Mouse (Mus musculus): ENCODE measurements around the gene Traf7. TPM values are rescaled to one million over a fixed set of nuclear protein-coding genes. Genes with fewer than 3 reads are reported as not detected.
A peak's percentile ranks its signal among the peaks of the same experiment; 100 is the strongest.

The Traf7 gene
- total and polyA plus RNA-seq, 3 experiments: 109 to 176 (median 122) TPM

DNA sequence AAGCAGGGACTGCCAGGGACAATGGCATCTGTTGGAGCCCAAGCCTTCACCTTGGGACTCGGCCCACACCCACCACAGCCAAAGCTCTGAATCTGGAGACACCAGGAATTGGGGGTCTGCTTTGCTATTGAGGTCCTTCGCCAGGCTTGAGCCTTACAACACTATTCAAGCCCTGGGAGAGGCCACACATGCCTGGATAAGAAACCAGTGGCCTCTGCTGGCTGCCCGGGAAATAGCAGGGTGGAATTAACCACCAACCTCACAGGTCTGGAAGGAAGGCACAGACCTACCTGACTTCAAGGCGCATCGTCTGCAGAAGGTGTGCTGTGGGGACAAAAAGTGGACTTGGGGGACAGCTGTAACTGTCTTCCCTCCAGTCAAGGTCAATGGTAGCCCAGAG is 14.1 kb downstream of the Traf7 start:
- H3K4me3 ChIP-seq (replicated peaks in 1 of 3; ENCODE audit: low read depth in 2 of 3, low read length in 2 of 3, poor library complexity in 1 of 3): no peak overlapping the region
- in situ Hi-C loops (cut with MboI; ENCODE audit: low pct_ligation_motif_present, low pct_unique_long_range_greater_than_20kb, low sequenced_read_pairs) (no loop called here), dilution Hi-C loops (cut with MboI; ENCODE audit: extremely low pct_ligation_motif_present, extremely low pct_unique_long_range_greater_than_20kb, low sequenced_read_pairs) (no loop called here)
- H3K79me2 ChIP-seq (replicated peaks; ENCODE audit: control insufficient read depth, extremely low read depth, insufficient read depth, poor library complexity, severe bottlenecking): no peaks in the 10 kb centered on the region
- H3K36me3 ChIP-seq (replicated peaks in 1 of 2; ENCODE audit: control insufficient read depth in 1 of 2, insufficient read depth in 1 of 2, low read length in 1 of 2): peaks cover 90 to 98% of the 10 kb centered on the region in 2 experiments
- no peak overlapping the region for H3K27ac ChIP-seq (ENCODE audit: insufficient read depth, low read depth)
- H3K9me3 ChIP-seq (replicated peaks; ENCODE audit: low read length): no peaks in the 10 kb centered on the region
- H3K4me2 ChIP-seq (ENCODE audit: insufficient read depth, low read depth, poor library complexity, severe bottlenecking): no peak overlapping the region
- H3K4me1 ChIP-seq (ENCODE audit: control insufficient read depth in 1 of 2, insufficient read depth in 2 of 2): no peaks in the 10 kb centered on the region
- no peak overlapping the region for H3K9ac ChIP-seq (ENCODE audit: insufficient read depth, low read depth)
- TF ChIP-seq CTCF (conservative IDR thresholded peaks at IDR 0.05 in 1 of 2, IDR thresholded peaks at IDR 0.05 in 1 of 2; ENCODE audit: low read depth in 2 of 2, low read length in 2 of 2) (peak; percentile 21 to 58; a peak in 2 of 4 replicates), SMC3 (IDR thresholded peaks at IDR 0.05; ENCODE audit: low read depth, low read length) (peak; percentile 36), RAD21 (IDR thresholded peaks at IDR 0.05; ENCODE audit: low read depth, low read length) (peak; percentile 43), IRF4 (IDR thresholded peaks at IDR 0.05; ENCODE audit: low read depth, low read length) (no peak)
- no peaks in the 10 kb centered on the region for H3K27me3 ChIP-seq (replicated peaks)
- DNase-seq (ENCODE audit: extremely low read depth): peak; percentile 27

DNA sequence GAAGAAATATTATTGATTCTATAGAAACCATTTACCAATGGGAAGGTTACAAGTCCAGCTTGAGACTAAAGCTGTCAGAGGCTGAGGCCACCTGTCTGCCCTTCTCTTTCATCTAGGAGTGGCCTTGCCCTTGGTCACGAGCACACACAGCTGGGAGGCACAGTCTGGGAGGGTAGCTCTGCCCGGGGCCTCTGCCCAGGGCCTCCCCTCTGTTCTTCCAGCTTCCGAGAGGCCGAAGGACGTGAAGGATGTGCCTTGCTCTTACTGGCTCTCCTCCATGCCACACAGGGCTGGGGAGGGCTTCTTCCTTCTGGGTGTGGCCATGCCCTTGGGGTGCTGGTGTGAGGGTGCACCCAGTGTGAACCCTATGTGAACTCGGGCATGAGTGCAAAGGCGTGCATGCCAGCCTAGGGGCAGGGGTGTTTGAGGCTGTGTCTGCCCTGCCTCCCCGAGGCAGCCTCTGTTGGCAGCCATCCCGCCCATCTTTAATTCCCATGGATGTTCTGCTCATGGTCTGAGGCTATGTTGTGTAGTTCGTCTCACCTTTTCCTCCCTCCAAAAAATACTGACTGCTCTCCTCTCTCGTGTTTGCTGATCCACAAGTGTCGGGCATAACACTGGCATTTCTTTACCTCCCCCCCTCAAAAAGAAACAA is 19.8 kb downstream of the Traf7 start:
- Histone ChIP-seq H3K79me2 (replicated peaks; ENCODE audit: control insufficient read depth, extremely low read depth, insufficient read depth, poor library complexity, severe bottlenecking) (no peaks in the 10 kb centered on the region), H3K4me3 (replicated peaks in 1 of 3; ENCODE audit: low read depth in 2 of 3, low read length in 2 of 3, poor library complexity in 1 of 3) (no peak overlapping the region), H3K27me3 (replicated peaks) (no peaks in the 10 kb centered on the region), H3K4me2 (ENCODE audit: insufficient read depth, low read depth, poor library complexity, severe bottlenecking) (no peak overlapping the region), H3K36me3 (replicated peaks in 1 of 2; ENCODE audit: control insufficient read depth in 1 of 2, insufficient read depth in 1 of 2, low read length in 1 of 2) (peaks cover 77 to 99% of the 10 kb centered on the region in 2 experiments), H3K9ac (ENCODE audit: insufficient read depth, low read depth) (no peak overlapping the region), H3K9me3 (replicated peaks; ENCODE audit: low read length) (no peaks in the 10 kb centered on the region), H3K27ac (ENCODE audit: insufficient read depth, low read depth) (no peak overlapping the region), H3K4me1 (ENCODE audit: control insufficient read depth in 1 of 2, insufficient read depth in 2 of 2) (no peaks in the 10 kb centered on the region)
- DNase-seq (ENCODE audit: extremely low read depth): no peak
- dilution Hi-C loops (cut with MboI; ENCODE audit: extremely low pct_ligation_motif_present, extremely low pct_unique_long_range_greater_than_20kb, low sequenced_read_pairs): no loop called here
- TF ChIP-seq POLR2AphosphoS2 (IDR thresholded peaks at IDR 0.05; ENCODE audit: low read depth, low read length) (no peak), NRF1 (IDR thresholded peaks at IDR 0.05; ENCODE audit: low read depth, low read length) (no peak), CHD1 (IDR thresholded peaks at IDR 0.05; ENCODE audit: low read depth, low read length) (no peak), JUN (IDR thresholded peaks at IDR 0.05; ENCODE audit: insufficient read depth, low read depth, low read length) (no peak), BHLHE40 (IDR thresholded peaks at IDR 0.05; ENCODE audit: low read depth, low read length) (no peak), RAD21 (IDR thresholded peaks at IDR 0.05; ENCODE audit: low read depth, low read length) (no peak), KAT2A (IDR thresholded peaks at IDR 0.05; ENCODE audit: insufficient replicate concordance, low read length) (no peak), POLR2A (IDR thresholded peaks at IDR 0.05; ENCODE audit: low read depth, low read length) (no peak), PAX5 (IDR thresholded peaks at IDR 0.05; ENCODE audit: low read length) (no peak), TCF12 (IDR thresholded peaks at IDR 0.05; ENCODE audit: low read depth, low read length) (no peak), ELF1 (IDR thresholded peaks at IDR 0.05; ENCODE audit: low read depth, low read length) (no peak), NELFE (IDR thresholded peaks at IDR 0.05; ENCODE audit: low read depth, low read length) (no peak), JUND (conservative IDR thresholded peaks at IDR 0.05; ENCODE audit: low read depth, low read length) (no peak), SMC3 (IDR thresholded peaks at IDR 0.05; ENCODE audit: low read depth, low read length) (no peak)
- in situ Hi-C loops (cut with MboI; ENCODE audit: low pct_ligation_motif_present, low pct_unique_long_range_greater_than_20kb, low sequenced_read_pairs): no loop called here
